Mouse (Mus musculus) intestine, embryonic 16.5 days (tissue): ENCODE results near the gene Rpl35. TPM values are rescaled to one million over a fixed set of nuclear protein-coding genes. Genes with fewer than 3 reads are reported as not detected.
A peak's percentile ranks its signal among the peaks of the same experiment; 100 is the strongest.

Experiments
- ATAC-seq: fragments of 200-750 bp; cut with Nextera tagmentation; 2 replicates; pipeline ENCODE4 v1.8.0; 2017; ENCODE audit warnings: moderate TSS enrichment, moderate library complexity
- H3K27ac ChIP-seq: fragments of 300-500 bp; sonication (generic); 2 replicates; pipeline ENCODE4 v1.5.1; 2014; ENCODE audit warnings: mild to moderate bottlenecking, low read length
- H3K27me3 ChIP-seq: fragments of 300-500 bp; sonication (generic); replicated peaks from 2 replicates; pipeline ENCODE4 v1.6.1; 2014; ENCODE audit warnings: low read length, control low read depth, mixed read lengths; ENCODE audit not compliant: control insufficient read depth, insufficient read depth
- H3K36me3 ChIP-seq: fragments of 300-500 bp; sonication (generic); 2 replicates; pipeline ENCODE4 v1.6.1; 2014; ENCODE audit warnings: low read length, control low read depth; ENCODE audit not compliant: control insufficient read depth, insufficient read depth
- H3K4me1 ChIP-seq: fragments of 300-500 bp; sonication (generic); 2 replicates; pipeline ENCODE4 v1.6.1; 2014; ENCODE audit warnings: low read length, control low read depth, mixed read lengths; ENCODE audit not compliant: control insufficient read depth, insufficient read depth
- H3K4me2 ChIP-seq: fragments of 300-500 bp; sonication (generic); 2 replicates; pipeline ENCODE4 v1.6.1; 2014; ENCODE audit warnings: low read depth, low read length, control low read depth
- H3K4me3 ChIP-seq: fragments of 300-500 bp; sonication (generic); 2 replicates; pipeline ENCODE4 v1.5.1; 2014; ENCODE audit warnings: mild to moderate bottlenecking, low read length
- H3K9ac ChIP-seq: fragments of 300-500 bp; sonication (generic); 2 replicates; pipeline ENCODE4 v1.6.1; 2014; ENCODE audit warnings: low read depth, low read length
- H3K9me3 ChIP-seq: fragments of 300-500 bp; sonication (generic); 2 replicates; pipeline ENCODE4 v1.6.1; 2016; ENCODE audit warnings: low read length, control low read depth; ENCODE audit not compliant: control insufficient read depth
- WGBS: fragments of 180-500 bp; shearing (Covaris S2); extraction: QIAGEN DNeasy Blood & Tissue Kit; methylation state at CpG from one replicate; pipeline ENCODE4 v1.1.7; 2014; 5-methylcytosine and 5-hydroxymethylcytosine counted together
- polyA plus RNA-seq: library from polyadenylated mRNA; unstranded; fragments of >200 nt; fragmentation: Nextera tagmentation; extraction: Ambion mirVana; gene quantifications from 2 replicates; pipeline ENCODE4 v1.2.1, GENCODE M21; 2015

Rpl35 gene
- polyA plus RNA-seq, 1 experiment from 2014 or later = 859 TPM

DNA sequence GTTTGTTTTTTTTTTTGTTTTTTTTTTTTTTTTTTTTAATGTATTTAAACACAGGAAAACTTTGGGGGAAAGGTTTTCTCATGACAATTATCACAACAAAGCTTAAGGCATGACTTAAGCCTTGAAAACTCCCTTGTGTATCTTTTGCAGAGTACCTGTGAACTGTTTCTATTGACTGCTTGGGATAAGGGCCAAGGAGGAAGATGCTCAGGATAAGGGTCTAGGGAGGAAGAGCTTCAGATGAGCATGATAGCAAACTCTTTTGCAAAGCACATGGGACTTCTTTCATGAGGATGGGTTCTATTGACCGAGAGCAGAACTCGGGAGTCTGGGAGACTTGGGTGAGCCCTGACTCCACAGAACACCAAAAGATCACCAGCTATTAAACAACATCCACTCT lies 35.8 kb downstream of the Rpl35 start:
- Histone ChIP-seq H3K9ac (no peak overlapping the region), H3K9me3 (no peaks in the 10 kb centered on the region), H3K4me2 (no peak overlapping the region), H3K27ac (no peak overlapping the region), H3K4me3 (no peak overlapping the region), H3K36me3 (no peaks in the 10 kb centered on the region), H3K27me3 (no peaks in the 10 kb centered on the region), H3K4me1 (no peaks in the 10 kb centered on the region)
- peak; percentile 9; the same call in 1 of the 2 replicates for ATAC-seq
- WGBS = 83% methylated on average over 2 of the region's 2 CpGs

DNA sequence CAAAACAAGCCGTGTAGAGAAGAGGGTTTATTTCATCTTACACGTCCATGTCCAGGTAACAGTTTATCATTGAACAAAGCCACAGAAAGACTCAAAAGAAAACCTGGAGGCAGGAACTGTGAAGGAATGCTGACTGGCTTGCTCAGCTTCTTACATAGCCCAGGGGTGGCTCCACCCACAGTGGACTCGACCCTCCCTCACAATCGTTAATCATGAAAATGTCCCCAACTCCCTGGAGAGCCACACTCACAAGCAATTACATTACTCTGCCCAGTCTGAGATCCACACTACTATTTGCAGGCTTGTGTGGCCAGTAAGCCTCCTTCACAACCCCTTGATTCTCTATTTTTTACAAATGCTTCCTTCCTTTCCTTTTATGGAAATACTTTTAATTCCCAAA lies 41.2 kb downstream of the Rpl35 start:
- H3K4me2 ChIP-seq = no peak overlapping the region
- no peak for ATAC-seq
- no peak overlapping the region for H3K9ac ChIP-seq
- 22% methylated on average over 4 of the region's 4 CpGs for WGBS
- no peaks in the 10 kb centered on the region for H3K9me3 ChIP-seq
- H3K4me3 ChIP-seq = no peak overlapping the region
- no peaks in the 10 kb centered on the region for H3K27me3 ChIP-seq
- H3K27ac ChIP-seq = no peak overlapping the region
- H3K36me3 ChIP-seq = no peaks in the 10 kb centered on the region
- no peaks in the 10 kb centered on the region for H3K4me1 ChIP-seq

DNA sequence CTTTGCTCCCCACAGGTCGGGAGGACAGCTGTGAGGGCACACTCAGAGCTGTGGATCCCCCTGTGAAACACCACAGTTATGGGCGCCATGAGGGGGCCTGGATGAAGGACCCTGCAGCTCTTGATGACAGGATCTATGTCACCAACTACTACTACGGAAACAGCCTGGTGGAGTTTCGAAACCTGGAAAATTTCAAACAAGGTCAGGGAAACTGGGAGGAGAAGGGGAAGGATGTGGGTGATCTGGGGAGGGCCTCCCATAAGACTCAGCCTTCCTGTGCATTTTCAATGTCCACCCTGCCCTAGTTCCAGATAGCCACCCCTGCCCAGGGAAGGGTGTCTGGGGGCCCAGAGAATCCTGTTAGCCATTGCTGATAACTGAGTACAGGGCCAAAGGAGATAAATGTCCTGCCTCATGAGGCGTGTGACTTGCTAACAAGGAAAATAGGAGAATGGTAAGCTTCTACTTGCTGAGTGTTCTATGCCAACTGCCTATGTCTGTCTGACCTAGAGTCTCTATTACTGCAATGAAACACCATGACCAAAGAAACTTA lies 47.7 kb downstream of the Rpl35 start:
- Histone ChIP-seq H3K9me3 (no peaks in the 10 kb centered on the region), H3K27me3 (no peaks in the 10 kb centered on the region), H3K9ac (no peak overlapping the region), H3K4me2 (no peak overlapping the region), H3K27ac (no peak overlapping the region), H3K4me1 (no peaks in the 10 kb centered on the region), H3K36me3 (no peaks in the 10 kb centered on the region), H3K4me3 (no peak overlapping the region)
- ATAC-seq = no peak
- WGBS = 77% methylated on average over 5 of the region's 5 CpGs

DNA sequence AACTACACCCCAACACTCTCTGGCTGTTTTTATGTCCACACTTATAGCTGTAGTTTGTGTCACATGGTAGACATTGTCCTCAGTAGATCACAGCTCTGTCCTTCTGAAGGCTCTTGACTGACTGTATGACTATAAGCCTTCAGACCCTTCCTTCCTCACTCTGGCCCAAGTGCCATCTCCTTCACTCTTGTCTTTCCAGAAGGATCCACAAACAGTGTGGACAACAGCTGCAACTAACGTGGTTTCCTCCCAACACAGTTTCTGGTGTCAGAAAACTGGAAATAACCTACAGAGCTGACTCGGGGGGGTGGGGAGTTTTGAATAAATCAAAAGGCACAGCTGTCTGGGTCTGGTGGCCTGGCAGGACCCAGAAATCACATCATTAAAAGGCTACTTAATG lies 49.4 kb downstream of the Rpl35 start:
- 59% methylated on average over 2 of the region's 2 CpGs for WGBS

DNA sequence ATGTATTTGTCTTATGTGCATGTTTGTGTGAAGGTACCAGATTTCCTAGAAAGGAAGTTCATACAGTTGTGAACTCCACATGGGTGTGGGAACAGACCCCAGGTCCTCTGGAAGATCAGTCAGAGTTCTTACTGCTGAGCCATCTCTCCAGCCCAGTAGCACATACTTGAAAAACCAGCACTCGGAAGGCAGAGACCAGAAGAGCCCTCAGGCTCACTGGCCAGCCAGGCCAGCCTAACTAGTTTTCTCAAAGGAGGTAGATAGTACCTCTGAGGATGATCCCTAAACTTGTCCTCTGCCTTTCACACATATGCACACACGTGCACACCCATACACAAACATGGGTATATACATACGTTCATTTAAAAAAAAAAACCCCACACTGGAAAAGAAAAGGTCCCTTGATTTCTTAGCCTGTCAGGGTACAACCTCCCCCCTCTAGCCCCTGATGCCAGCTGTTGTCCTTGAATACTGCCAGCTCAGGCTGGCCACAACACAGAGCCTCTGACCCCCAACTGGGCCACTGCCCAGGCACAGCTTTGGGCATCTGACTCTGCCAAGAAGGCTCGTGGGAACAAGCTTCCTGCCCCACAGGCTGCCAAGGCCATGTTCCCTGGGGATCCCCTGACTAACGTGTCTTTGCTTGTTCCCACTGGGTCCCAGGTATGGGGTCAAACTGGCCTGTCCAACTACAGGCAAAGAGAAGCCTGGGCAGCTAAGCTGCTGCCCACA lies 52.1 kb downstream of the Rpl35 start:
- no peak for ATAC-seq
- Histone ChIP-seq H3K4me2 (no peak overlapping the region), H3K27ac (no peak overlapping the region), H3K9ac (no peak overlapping the region), H3K36me3 (no peaks in the 10 kb centered on the region), H3K4me1 (no peaks in the 10 kb centered on the region), H3K9me3 (no peaks in the 10 kb centered on the region), H3K27me3 (no peaks in the 10 kb centered on the region), H3K4me3 (no peak overlapping the region)
- WGBS = 72% methylated on average over 5 of the region's 5 CpGs

More for the DNA sequence above, 49.4 kb downstream of the Rpl35 start:
- H3K27me3 ChIP-seq = no peaks in the 10 kb centered on the region
- no peaks in the 10 kb centered on the region for H3K4me1 ChIP-seq
- H3K36me3 ChIP-seq = no peaks in the 10 kb centered on the region
- H3K4me2 ChIP-seq = no peak overlapping the region
- ATAC-seq = no peak
- no peak overlapping the region for H3K27ac ChIP-seq
- H3K9ac ChIP-seq = no peak overlapping the region
- H3K9me3 ChIP-seq = no peaks in the 10 kb centered on the region
- H3K4me3 ChIP-seq = no peak overlapping the region

Other genes starting within 250 kb of the Rpl35 start
- gene Nr6a1, start 77.9 kb downstream of the Rpl35 start, polyA plus RNA-seq = 1.4 and 1.7 TPM in 2 replicates
- gene Olfml2a, start 73.6 kb downstream of the Rpl35 start, polyA plus RNA-seq = 1.8 and 2.1 TPM in 2 replicates
- 1.4 and 1.7 TPM in 2 replicates for gene Wdr38, start 8.1 kb downstream of the Rpl35 start, polyA plus RNA-seq
- gene Arpc5l, start 276 bp downstream of the Rpl35 start, polyA plus RNA-seq = 84.0 and 92.7 TPM in 2 replicates
- 29.9 and 30.4 TPM in 2 replicates for gene Golga1, start 59.9 kb upstream of the Rpl35 start, polyA plus RNA-seq
- 3.9 and 4.2 TPM in 2 replicates for gene Scai, start 185.1 kb upstream of the Rpl35 start, polyA plus RNA-seq
- gene Ppp6c, start 220.8 kb upstream of the Rpl35 start, polyA plus RNA-seq = 70.4 and 72.4 TPM in 2 replicates